Mouse (Mus musculus): Measurements from ENCODE around the gene Il18r1.
A peak's percentile ranks its signal among the peaks of the same experiment; 100 is the strongest.

The Il18r1 gene

DNA sequence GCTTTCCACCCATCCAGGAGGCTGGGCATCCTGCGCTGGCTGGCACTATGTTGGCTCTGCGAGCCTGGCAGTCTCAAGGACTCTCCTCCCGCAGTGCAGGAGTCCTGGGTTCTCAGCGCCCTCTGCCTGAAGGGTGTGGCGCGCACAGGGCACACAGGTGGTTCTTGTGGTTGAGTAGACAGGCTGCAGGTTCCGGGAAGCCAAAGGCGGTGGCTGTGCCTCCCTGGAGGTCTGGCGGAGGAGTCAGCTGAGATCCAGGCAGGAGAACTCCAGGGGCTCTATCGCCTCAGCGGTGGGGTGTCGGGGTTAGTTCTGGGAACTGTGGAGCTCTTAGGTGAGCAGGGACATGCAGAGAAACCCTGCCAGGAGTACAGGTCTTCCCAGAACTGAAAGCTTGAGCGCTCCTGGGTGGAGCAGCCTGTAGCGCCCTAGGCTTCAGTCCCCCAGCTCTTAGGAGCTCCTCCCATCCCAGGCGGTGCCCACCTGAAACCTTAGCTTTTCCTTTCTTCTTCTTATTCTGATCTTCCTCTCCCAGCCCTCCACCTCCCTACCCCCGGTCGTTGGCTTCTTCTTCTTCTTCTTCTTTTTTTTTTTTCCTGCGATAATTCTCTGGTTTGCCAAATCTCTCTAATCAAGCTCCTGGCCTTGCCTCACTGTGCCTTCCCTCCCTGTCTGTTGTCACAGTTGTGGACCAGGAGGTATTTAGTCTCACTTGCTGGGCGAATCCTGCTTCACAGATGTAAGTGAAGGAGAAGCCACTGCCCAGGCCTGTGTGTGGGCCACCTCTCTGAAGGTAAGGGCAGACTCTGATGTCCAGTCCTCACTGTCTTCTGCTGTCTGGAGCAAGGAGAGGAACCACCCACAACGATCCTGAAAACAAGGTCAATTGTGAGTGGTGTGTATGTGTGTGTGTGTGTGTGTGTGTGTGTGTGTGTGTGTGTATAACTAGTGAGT lies at the start of gene Il18r1:
TSS of gene Il18r1 (plus strand) at position 76 of the 954 bp plus-strand sequence.
- DNase-seq: no peak

DNA sequence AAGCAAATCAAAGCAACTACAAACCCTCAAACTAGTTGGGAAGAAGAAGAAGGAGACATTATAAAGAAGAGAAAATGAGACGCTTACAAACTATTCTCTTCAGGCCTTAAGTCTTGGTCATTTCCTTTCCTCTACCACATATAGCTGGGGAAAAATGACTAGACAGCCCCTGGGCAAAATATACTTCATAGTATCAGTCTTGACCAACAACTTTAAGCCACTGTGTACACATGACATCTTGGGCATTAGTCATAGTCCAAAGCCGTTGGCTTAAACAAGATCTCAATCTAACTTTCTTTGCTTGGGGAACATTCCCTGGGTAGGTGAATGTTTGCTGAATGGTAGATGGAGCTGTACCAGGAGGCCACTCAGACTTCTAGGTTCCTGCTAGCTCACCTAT lies 48.3 kb upstream of the Il18r1 start:
- DNase-seq: no peak

DNA sequence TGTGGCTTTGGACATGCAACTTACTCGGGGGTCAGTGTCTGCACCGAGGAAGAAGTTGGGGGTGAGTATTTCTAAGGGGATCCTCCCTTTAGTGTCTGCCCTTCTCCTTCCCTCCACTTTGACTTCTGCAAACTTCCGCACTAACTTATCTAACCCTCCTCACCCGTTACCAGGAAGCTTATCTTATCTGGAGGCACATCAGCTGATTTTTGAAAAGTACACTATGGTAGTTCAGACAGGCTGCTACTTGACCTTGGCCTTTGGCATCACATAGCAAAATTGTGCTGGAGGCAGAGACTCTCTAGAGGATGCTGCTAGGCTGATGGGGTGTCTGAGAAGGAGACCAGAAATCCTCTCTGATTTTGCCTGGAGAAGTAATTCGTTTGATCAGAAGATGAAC lies 46.8 kb upstream of the Il18r1 start:
- no peak for DNase-seq

- DNase-seq: no peak
Observed at GRCm38 (mm10) chr1:40423892-40424291, 41.5 kb upstream of the Il18r1 start.

DNA sequence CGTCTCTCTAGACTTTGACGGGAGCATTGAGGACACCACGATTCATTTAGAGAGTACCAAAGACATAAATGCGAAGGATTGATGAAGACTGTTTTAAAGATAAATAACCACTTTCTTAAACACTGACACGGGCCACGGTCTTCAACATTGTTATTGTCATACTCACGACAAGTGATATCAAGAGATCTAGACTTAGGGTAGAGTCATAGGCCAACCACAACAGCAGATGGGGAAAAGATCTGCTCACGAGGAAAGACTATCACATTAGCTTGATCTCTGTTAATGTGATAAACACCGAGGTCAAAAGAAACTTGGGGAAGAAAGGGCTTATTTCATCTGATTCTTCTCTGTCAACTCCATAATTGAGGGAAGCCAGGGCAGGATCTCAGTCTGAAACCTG lies 38.1 kb upstream of the Il18r1 start:
- DNase-seq: no peak

DNA sequence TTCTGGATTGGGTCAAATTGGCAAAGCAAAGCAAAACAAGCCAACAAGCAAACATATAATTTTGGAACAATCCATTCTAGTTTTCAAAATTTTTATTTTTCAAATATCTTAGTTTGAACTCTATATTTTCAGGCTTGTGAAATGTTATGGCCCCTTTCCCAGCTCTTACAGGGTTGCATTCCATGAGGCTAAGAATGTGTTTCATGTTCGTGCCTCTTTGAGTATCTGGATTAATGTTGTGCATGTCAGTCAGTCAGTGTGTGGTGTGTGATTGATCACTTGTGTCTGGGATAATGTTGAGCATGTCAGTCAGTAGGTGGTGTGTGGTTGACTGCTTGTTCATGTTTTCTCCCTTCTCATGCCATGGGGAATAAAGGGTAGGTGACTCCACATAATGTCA lies 37.5 kb upstream of the Il18r1 start:
- no peak for DNase-seq

GRCm38 (mm10) chr1:40428910-40429675 lies 36.3 kb upstream of the Il18r1 start, which contains the start of gene Il1rl1:
Il1rl1 (plus strand) TSS chr1:40429570.
- DNase-seq: no peak

- DNase-seq: no peak
Observed at GRCm38 (mm10) chr1:40430143-40430834, 35.1 kb upstream of the Il18r1 start.

- DNase-seq: no peak
Observed at GRCm38 (mm10) chr1:40432169-40432568, 33.2 kb upstream of the Il18r1 start.

GRCm38 (mm10) chr1:40435936-40436335 lies 29.4 kb upstream of the Il18r1 start:
- DNase-seq: no peak

DNA sequence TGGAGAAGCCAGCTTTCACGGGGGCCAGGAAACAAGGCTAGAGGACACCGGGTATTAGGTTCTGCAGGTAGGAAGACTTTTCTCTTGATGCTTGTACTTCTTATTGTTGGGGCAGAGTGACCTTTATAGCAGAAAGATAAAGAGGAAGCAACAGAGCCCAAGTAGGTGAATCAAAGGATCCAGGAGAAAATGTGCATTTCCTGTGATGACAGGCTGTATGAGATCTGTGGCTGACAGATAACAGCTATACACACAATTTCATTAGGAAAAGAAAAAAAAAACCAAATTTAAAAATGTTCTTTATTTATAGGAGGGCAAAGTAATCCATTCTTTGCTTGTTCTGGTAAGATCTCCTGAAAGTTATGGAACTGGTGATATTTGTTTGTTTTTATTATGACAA lies 28.0 kb upstream of the Il18r1 start:
- no peak for DNase-seq

DNA sequence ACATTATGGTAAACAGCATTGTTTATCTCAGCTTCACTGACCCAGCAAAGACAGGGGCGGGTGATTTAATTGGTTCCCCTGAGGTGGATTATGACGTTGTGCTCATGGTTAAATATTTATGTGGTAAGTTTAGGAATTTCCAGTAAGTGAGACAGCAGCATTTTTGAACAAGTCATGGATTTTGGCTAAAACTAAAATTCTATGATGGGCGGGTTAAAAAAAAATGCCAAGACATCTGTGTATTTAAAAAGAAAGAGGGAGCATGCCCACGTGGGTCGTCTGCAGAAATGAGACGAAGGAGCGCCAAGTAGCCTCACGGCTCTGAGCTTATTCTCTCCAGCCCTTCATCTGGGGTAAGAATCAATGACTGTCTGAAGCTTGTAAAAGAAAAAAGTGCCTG lies 25.8 kb upstream of the Il18r1 start:
- DNase-seq: no peak

- peak; percentile 89 for DNase-seq
Observed at GRCm38 (mm10) chr1:40444800-40445199, 20.6 kb upstream of the Il18r1 start.

DNA sequence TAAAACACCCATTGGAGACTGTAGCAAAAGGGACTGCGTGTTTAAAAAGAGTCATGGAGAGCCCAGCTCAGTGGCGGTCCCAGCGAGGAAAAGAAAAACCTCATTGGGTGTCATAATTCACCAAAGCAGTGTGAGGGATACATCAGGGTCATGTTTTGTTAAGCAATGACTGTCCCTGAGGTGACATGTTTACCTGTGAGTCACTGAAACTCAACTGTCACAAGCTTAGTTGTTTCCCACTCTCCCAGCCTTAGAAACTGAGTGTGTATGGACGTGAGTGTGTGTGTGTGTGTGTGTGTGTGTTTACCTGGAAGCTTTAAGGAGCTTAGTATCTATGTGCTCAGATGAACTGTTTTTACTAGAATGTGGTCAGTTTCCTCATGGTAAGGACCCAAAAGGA lies 2.0 kb downstream of the Il18r1 start:
- DNase-seq: no peak

DNA sequence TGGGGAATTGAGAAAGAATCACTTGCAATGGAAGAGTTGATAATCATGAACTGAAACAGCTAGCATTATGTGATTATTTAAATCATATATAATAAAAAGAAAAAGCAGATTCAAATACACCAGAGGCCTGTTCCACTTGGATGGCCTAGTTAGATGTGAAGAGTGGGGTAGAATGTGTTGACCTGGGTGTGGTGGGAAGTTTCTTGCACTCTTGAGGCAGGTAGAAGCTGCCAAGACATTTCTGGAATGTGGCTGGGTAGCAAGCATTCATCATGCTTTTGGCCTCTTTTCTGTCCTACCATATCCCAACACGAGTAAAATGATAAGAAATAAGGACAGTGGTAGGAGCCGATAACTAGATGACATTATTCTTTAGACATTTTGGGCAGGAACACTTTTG lies 3.5 kb downstream of the Il18r1 start:
- DNase-seq: no peak

DNA sequence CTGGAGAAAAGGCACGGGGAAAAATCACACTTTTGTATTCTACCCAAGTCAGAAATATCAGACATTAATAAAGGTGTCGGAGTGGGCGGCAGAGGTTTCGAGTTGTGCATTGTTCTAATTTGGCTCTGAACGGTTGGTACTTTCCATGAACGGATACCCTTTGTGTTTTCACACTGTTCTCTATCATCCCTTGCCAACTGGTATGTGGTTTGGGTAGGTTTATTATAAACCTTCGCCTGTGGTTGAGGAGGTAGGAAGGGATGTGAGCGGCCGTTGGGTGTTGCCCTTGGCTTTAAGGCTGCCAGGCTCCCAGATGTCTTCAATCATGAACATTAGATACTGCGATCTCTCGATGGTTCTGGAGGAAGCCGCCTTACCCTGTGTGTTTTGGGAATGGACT lies 4.5 kb downstream of the Il18r1 start:
- DNase-seq: no peak

DNA sequence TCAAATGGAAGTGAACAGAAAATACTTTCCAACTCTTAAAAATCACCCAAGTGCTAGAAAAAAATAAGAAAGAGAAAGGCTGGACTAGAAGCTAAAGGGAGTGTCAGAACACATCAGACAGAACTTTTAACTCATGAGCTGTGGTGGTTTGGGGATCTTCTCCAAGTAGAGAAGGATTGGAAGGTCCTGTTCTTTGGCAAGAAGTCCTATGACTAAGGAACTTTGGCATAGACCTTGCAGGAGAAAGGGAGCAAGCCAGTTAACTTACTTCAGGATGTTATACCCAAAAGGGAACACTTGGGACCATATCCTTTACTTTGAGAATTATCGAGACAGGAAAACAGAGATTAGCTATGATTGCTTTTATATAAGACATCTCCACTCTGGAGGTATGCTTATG lies 7.0 kb downstream of the Il18r1 start:
- DNase-seq: peak; percentile 91

- DNase-seq: no peak
Observed at GRCm38 (mm10) chr1:40473640-40474039, 8.3 kb downstream of the Il18r1 start.

- DNase-seq: no peak
Observed at GRCm38 (mm10) chr1:40474336-40474735, 9.0 kb downstream of the Il18r1 start.

DNA sequence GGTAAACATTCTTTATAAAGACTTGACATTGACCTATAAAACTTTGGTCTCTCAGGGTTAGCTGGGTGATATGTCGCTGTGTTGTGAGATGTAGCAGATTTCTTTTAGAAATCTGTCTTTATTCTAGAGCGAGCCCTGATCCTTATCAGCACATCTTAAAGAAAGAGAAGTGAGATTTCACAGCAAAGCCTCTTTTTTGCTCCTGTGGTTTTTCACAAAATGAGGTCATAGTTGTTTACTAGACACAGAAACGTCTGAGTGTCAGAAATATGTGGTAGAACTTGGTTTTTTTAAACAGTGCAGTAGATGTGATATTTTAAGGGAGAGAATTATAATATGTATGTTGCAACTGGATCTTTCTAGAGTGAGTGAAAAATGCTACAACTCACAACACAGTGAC lies 10.3 kb downstream of the Il18r1 start:
- no peak for DNase-seq

DNA sequence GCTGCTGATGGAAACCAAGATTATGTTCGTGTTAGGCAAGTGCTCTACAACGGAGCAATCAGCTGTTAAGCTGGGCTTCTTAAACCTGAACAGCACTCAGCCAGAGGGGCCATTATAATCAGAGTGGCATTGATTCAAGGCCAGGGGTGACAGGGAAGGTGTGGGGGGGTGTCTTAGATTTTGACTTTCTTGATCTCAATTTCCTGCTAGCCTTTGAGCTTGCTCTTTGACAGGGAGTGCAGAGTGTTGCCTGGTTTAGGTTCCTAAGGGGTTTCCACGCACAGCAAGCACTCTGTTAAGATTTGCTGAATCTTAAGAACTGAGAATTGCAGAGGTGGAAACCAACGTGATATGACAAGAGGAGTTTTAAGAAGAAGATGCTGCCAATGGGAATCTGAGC lies 11.4 kb downstream of the Il18r1 start:
- no peak for DNase-seq

DNA sequence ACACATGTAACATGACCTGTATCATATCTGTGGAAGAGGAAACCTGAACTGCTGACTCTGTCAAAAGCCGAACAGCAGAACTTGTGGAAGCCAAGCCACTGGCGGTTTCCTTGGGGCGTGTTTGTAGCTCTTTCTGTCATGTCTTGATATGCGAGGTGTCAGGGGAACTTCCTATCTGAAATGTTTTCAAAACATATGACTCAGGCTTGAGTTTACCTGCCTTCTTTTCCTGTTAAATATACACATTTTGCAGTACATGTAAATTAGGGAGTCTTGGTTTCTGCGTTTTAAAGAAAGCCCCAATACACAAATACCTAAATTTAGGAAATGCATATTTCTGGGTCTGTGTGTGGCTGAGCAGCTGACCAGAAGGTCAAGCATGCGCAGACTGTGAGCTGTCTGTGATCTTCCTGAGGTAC lies 14.2 kb downstream of the Il18r1 start:
- DNase-seq: peak; percentile 88

GRCm38 (mm10) chr1:40494594-40494993 lies 29.2 kb downstream of the Il18r1 start:
- DNase-seq: peak; percentile 43

Data from heart, adult 11 months (tissue).